Mouse (Mus musculus) adipocyte (in vitro differentiated cells): Measurements from ENCODE around the gene Gm36864.
A peak's percentile ranks its signal among the peaks of the same experiment; 100 is the strongest.
"Not testable (repeated sequence)": the region's sequence is repeated elsewhere in the genome, so short reads cannot be mapped to it uniquely, and the experiment has no call there.

Experiments
- DNase-seq: peaks from one replicate; pipeline ENCODE4 v3.0.0-alpha.2; 2016; ENCODE audit warnings: low spot score

Gene Gm36864

GRCm38 (mm10) chr7:44235909-44236308 is at the start of gene Gm36864:
TSS of gene Gm36864 (plus strand) at chr7:44236177.
- DNase-seq, result no peak

- DNase-seq, result not testable (repeated sequence)
Measured at GRCm38 (mm10) chr7:44186516-44186915, 49.5 kb upstream of the Gm36864 start.

GRCm38 (mm10) chr7:44187936-44188335 is 48.0 kb upstream of the Gm36864 start, which contains the start of gene Klk1b24:
TSS of gene Klk1b24 (plus strand) at chr7:44188236.
- DNase-seq, result not testable (repeated sequence)

- DNase-seq, result not testable (repeated sequence)
Measured at GRCm38 (mm10) chr7:44193466-44193865, 42.5 kb upstream of the Gm36864 start.

GRCm38 (mm10) chr7:44197891-44198290 is 38.1 kb upstream of the Gm36864 start, which contains the start of gene Klk1b3:
TSS of gene Klk1b3 (plus strand) at chr7:44198191.
- no peak for DNase-seq

- DNase-seq, result not testable (repeated sequence)
Measured at GRCm38 (mm10) chr7:44207135-44207534, 28.8 kb upstream of the Gm36864 start, which contains the start of gene Klk1b4. TSS of gene Klk1b4 (plus strand) at chr7:44207435.

- no peak for DNase-seq
Measured at GRCm38 (mm10) chr7:44208307-44208706, 27.7 kb upstream of the Gm36864 start.

- DNase-seq, result no peak
Measured at GRCm38 (mm10) chr7:44215645-44216044, 20.3 kb upstream of the Gm36864 start, which contains the start of gene Klk1b5. TSS of gene Klk1b5 (plus strand) at chr7:44215945.

- not testable (repeated sequence) for DNase-seq
Measured at GRCm38 (mm10) chr7:44221601-44222000, 14.4 kb upstream of the Gm36864 start.

- DNase-seq, result not testable (repeated sequence)
Measured at GRCm38 (mm10) chr7:44222335-44222734, 13.6 kb upstream of the Gm36864 start.

GRCm38 (mm10) chr7:44225076-44225475 is 10.9 kb upstream of the Gm36864 start, which contains the start of gene Klk1:
TSS of gene Klk1 (plus strand) at chr7:44225360.
- no peak for DNase-seq

- DNase-seq, result no peak
Measured at GRCm38 (mm10) chr7:44239913-44240312, 3.9 kb downstream of the Gm36864 start.

GRCm38 (mm10) chr7:44240712-44241111 is 4.7 kb downstream of the Gm36864 start:
- DNase-seq, result no peak

GRCm38 (mm10) chr7:44241163-44241562 is 5.2 kb downstream of the Gm36864 start:
- DNase-seq, result no peak

GRCm38 (mm10) chr7:44244080-44244479 is 8.1 kb downstream of the Gm36864 start:
- DNase-seq, result no peak

GRCm38 (mm10) chr7:44246055-44246983 is 10.3 kb downstream of the Gm36864 start, which contains the start of the genes 1700028J19Rik and 2410002F23Rik:
TSS of gene 1700028J19Rik (minus strand) at chr7:44246695.
TSS of gene 2410002F23Rik (plus strand) at chr7:44246722.
- peak; percentile 86 for DNase-seq

- peak; percentile 34 for DNase-seq
Measured at GRCm38 (mm10) chr7:44246984-44247470, 11.1 kb downstream of the Gm36864 start.

- DNase-seq, result no peak
Measured at GRCm38 (mm10) chr7:44247971-44248370, 12.0 kb downstream of the Gm36864 start.

- DNase-seq, result no peak
Measured at GRCm38 (mm10) chr7:44249248-44249647, 13.3 kb downstream of the Gm36864 start.

GRCm38 (mm10) chr7:44250732-44251275 is 14.8 kb downstream of the Gm36864 start:
- not testable (repeated sequence) for DNase-seq

- no peak for DNase-seq
Measured at GRCm38 (mm10) chr7:44253023-44253616, 17.1 kb downstream of the Gm36864 start.

- no peak for DNase-seq
Measured at GRCm38 (mm10) chr7:44254930-44255329, 19.0 kb downstream of the Gm36864 start.
